Mouse (Mus musculus): ENCODE data around the gene Map4k4.

Map4k4 gene

GRCm38 (mm10) chr1:39898686-39899085 is 2.0 kb upstream of the Map4k4 start:
- no peak for DNase-seq (ENCODE audit: low read depth, low spot score)

- no peak for DNase-seq (ENCODE audit: low read depth, low spot score)
These were observed 524 bp downstream of the Map4k4 start for GRCm38 (mm10) chr1:39901063-39901811.

GRCm38 (mm10) chr1:39901851-39902703 is 1.4 kb downstream of the Map4k4 start:
- no peak for DNase-seq (ENCODE audit: low read depth, low spot score)

DNA sequence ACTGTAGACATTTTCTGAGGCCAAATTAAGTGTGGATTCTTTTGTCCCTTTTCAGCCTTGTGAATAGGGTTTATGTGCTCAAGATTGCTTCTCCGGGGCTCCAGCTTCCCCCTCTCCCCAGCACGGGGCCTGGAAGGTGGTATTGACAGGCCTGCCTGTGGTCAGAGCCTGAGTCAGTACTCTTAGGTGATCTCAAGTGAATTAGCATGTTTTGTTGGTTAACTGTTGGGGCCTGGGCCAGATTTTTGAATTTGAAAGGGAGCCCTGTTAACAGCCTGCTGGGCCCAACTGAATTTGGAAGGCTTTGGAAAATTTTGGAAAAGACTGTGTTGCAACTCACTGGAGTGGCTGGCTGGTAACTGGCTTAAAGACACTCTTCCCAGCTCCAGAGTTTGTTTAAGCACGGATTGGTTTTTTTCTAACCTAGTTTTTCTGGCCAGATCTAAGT is 2.0 kb downstream of the Map4k4 start:
- no peak for DNase-seq (ENCODE audit: low read depth, low spot score)

- DNase-seq (ENCODE audit: low read depth, low spot score), result no peak
These were observed 4.0 kb downstream of the Map4k4 start for GRCm38 (mm10) chr1:39904720-39905119.

DNA sequence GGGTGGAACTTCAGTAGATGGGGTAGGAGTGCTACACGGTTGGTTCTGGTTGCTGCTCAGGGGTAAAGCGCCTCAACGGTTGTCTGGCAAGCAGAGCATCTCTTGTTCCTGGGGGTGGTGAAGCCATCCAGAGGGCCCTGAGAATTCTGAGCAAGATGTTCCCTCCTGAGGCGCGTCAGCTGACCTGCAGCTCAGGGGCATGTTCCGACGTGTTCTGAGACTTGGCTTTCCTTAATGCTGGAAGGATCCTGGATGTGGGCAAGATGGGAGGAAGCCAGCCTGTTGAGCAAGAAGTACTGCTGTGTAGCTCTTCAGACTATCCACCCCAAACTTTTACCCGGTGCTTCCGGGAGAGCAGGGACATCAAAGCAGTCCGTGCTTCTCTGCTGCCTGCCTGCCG is 6.2 kb downstream of the Map4k4 start:
- DNase-seq (ENCODE audit: low read depth, low spot score), result no peak

DNA sequence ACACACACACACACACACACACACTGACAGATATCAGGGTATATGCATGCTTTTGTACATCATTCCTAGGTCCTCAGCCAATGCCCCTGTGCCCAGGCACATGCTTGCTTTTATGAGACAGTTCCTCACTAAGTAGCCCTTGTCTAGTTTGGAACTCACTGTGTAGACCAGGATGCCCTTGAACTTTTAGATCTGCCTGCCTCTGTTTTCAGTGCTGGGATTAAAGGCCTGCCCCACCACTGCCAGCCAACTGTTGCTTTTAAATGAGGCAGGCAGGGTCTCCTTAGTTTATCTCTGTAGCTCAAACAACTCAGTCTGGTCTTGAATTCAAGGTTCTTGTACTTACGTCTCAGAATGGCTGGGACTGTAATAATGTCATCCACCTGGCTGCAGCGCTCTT is 8.3 kb downstream of the Map4k4 start:
- no peak for DNase-seq (ENCODE audit: low read depth, low spot score)

- DNase-seq (ENCODE audit: low read depth, low spot score), result no peak
These were observed 10.7 kb downstream of the Map4k4 start for GRCm38 (mm10) chr1:39911446-39911845.

DNA sequence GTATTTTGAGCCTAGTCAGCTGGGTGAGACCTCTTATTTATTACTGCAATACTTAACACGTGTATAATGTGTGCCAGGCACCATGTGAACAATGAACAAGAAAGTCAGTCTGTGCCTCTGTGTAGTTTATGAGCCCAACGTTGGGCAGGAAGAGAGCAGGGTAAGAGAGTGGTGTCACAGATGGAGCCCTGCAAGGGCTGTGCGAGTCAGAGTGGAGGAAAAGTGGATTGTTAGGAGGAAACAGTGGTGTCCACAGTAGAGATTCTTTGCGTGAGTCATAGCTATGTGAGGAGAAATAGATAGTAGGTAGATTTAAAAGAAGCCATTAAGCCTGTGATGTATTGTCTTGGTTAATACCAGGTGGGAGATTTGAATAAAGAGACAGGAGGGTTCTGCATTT is 12.5 kb downstream of the Map4k4 start:
- no peak for DNase-seq (ENCODE audit: low read depth, low spot score)

DNA sequence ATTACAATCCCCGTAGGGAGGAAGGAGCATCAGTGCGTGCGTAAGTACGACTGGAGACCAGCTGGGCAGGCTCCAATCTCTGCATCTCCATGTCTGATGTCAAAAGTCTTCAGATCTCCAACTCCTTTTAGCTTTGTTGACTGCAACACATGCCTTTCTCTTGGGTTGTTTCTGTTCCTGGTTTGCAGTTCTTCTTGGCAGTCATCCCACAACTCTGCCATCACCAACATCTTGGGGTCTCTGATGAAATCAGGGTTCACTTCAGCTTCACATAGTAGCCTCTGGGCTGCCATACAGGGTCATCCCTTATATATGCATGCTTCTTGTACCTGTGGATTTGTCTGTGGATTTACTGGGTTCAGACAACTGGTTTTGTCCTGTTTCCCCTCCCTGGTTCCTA is 15.4 kb downstream of the Map4k4 start:
- DNase-seq (ENCODE audit: low read depth, low spot score), result no peak

DNA sequence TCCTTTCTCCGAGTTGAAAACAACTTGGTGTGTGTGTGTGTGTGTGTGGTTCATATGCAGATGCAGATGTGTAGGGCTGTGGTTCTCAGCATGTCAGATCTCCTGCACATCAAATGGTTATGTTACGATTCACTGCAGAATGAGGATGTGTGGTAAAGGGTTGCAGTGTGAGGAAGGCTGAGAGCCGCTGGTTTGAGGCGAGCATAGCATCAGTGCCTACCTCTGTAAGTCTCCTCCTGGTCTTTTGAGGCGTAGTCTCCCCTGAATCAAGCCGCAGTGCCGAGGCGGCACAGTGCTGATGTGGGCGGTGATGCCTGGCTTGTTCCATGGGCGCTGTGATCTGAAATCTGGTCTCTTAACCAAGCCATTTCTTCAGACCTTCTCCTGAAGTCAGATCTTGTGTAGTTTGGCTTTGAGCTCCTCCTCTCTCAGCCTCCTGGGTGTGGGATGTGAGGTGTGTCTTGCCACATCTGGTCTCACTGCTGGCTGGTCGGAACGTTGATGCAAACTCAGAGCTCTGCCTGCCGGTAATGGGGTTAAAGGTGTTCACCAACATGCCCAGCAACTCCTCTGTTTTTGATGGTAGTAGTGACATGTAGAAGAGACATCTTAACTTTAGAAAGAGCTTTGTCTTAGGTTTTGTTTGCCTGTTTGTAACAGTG is 17.3 kb downstream of the Map4k4 start:
- DNase-seq (ENCODE audit: low read depth, low spot score), result no peak

GRCm38 (mm10) chr1:39918517-39919115 is 17.9 kb downstream of the Map4k4 start:
- DNase-seq (ENCODE audit: low read depth, low spot score), result no peak

DNA sequence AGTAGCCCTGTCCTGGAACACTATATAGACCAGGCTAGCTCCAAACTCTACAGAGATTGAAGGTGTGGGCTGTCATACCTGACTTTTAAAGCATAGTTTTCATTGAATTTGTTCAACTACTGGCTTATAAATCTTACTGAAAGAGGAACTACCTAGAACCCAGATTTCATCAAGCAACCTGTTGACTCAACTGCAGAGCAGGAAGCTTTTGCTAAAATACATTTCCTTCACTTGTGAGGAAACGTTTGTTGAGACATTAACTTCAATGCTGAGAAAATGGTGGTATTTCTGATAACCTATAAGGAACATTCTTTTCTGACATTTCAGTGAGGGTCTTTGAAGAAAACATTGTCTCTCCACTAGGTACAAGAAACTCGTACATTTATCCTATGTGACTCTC is 19.9 kb downstream of the Map4k4 start:
- DNase-seq (ENCODE audit: low read depth, low spot score), result no peak

GRCm38 (mm10) chr1:39921996-39922395 is 21.3 kb downstream of the Map4k4 start:
- no peak for DNase-seq (ENCODE audit: low read depth, low spot score)

DNA sequence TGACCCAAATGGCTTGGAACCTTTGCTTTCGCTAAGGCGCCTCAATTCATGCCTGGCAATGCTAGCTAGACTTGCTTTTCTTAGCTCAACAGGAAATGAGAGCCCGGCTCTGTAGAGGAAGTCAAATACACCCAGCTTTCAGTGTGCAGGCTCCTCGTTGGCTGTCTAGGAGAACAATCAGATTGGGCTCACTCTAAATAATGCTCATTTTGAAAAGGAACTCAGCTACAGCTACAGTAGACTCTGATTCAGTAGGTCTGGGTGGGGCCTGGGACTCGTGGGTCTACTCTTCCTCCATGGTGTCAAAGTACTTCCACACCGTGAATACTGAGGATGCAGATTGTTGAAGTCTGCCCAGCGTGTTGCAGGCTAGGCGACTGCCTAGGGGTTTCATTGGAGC is 22.0 kb downstream of the Map4k4 start:
- no peak for DNase-seq (ENCODE audit: low read depth, low spot score)

- no peak for DNase-seq (ENCODE audit: low read depth, low spot score)
These were observed 23.0 kb downstream of the Map4k4 start for GRCm38 (mm10) chr1:39923395-39924337.

DNA sequence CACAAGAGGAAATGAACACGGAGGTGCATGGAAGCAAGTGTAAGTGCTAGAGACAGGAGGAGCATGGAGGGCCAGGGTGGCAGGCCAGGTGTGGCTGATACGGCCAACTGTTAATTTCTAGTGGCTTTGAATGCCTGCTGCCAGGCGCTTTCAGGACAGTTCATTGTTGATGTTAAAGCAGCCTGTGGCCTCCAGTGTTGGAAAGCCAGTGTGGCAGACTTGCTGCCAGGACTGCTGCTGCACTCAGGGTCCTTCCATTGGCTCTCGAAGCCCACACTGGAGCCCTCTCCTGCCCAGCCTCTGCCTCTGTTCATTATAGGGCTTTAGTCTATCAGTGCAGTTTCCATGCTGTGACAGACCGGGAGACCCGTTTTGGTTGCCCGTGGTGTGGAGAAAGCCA is 30.3 kb downstream of the Map4k4 start:
- no peak for DNase-seq (ENCODE audit: low read depth, low spot score)

DNA sequence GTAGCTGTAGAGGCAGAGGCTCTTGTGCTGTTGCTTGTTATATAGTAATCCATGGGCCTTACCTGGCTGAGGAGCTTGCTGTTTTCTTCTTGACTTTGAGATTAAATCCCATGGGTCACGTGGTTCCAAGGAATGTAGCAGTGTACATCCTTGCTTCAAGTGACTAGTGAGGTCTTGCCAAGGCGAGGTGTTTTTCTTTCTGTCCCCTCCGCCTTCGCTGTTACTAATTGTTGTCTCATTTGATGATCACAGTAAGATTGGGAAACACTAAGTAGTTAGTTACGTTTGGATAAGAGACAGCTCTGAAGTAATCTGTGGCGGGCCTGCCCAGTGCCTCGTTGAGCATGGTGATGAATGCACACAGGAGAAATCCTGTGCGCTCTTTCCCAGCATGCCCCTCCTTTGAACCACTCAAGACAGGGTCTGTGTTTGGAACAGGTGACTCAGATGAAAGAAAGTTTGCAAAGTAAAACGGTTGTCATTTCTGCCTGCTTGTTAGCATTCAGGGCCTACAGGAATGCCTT is 31.6 kb downstream of the Map4k4 start:
- DNase-seq (ENCODE audit: low read depth, low spot score), result no peak

- DNase-seq (ENCODE audit: low read depth, low spot score), result no peak
These were observed 32.2 kb downstream of the Map4k4 start for GRCm38 (mm10) chr1:39932922-39933321.

- DNase-seq (ENCODE audit: low read depth, low spot score), result no peak
These were observed 34.2 kb downstream of the Map4k4 start for GRCm38 (mm10) chr1:39934954-39935353.

DNA sequence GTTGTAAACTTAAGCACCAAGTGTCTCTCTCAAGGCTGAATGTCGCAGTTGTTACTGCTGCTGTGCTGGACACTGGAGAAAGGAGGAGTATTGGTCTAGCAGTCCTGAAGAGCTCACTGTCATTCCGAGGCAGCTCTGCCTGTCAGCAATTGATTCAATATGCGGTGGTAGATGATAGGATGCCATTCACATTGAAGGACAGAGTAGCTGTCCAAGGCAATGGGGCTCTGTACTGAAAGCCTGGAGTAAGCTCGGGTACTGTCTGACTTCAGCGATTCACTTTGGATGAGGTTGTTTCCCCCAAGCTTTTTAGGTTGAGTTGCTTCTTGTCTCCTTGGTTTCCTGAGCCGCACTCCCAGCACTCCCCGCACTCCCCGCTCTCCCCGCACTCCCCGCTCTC is 34.9 kb downstream of the Map4k4 start:
- no peak for DNase-seq (ENCODE audit: low read depth, low spot score)
